Mouse (Mus musculus) naive thymus-derived CD4-positive, alpha-beta T cell, adult 2 months (primary cell): ENCODE measurements around the gene Gm20388.
A peak's percentile ranks its signal among the peaks of the same experiment; 100 is the strongest.
"Not testable (repeated sequence)": the region's sequence is repeated elsewhere in the genome, so short reads cannot be mapped to it uniquely, and the experiment has no call there.

ENCODE experiments used
- DNase-seq: peaks from one replicate; pipeline ENCODE4 v3.0.0-alpha.2; 2011; ENCODE audit warnings: low read depth

Gm20388 gene

DNA sequence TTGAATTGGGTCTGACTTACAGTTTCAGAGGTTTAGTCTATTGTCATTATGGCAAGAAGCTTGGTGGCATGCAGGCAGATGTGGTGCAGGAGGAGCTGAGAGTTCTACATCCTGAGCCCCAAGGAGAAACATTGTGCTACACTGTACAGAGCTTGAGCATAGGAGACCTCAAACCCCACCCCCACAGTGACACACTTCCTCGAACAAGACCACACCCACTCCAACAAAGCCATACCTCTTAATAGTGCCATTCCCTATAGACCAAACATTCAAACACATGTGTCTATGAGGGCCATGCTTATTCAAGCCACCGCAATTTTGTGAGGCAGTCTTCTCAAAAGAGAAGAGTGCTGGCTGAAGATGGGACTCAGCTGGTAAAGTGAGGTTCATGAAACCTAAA, 3890.9 kb downstream of the Gm20388 start:
- no peak for DNase-seq

GRCm38 (mm10) chr8:123803639-123804038, 3893.0 kb downstream of the Gm20388 start:
- DNase-seq = no peak

GRCm38 (mm10) chr8:123804586-123804985, 3893.9 kb downstream of the Gm20388 start:
- DNase-seq = no peak

GRCm38 (mm10) chr8:123805209-123805717, 3894.6 kb downstream of the Gm20388 start:
- DNase-seq = no peak

DNA sequence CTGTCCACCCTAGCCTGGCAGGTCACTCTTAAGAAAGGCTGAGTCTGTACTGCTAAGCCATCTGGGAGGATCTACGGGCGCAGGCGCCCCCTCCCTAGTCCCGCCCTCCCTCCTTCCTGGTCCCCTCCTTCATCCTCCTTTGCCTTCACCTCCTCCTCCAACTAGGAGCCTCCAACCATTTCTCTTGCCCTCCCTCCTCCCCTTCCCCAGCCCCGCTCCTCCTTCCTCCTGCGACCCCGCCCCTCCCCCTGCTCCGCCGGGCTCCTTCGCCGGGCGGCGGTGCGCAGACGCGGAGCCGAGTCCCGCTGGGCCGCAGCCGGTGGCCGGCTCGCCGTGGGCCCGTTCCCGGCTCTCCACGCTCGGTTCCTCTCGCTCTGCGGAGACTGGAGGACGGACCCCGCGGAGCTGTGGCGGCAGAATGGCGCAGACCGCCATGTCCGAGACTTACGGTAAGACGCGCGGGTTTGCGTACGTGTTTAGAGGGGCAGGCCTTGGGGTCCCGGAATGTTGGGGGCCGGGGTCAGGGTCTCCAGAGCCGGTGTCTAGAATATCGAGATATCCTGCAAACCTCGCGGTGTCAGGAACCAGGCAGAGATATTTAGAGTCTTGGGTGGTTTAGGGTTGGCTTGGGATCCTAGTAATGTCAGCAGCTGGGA, 3895.2 kb downstream of the Gm20388 start, which contains the start of gene Rab4a:
Gene Rab4a, plus strand, starts transcription at position 268 of the 656 bp plus-strand sequence.
- DNase-seq = peak; percentile 47

DNA sequence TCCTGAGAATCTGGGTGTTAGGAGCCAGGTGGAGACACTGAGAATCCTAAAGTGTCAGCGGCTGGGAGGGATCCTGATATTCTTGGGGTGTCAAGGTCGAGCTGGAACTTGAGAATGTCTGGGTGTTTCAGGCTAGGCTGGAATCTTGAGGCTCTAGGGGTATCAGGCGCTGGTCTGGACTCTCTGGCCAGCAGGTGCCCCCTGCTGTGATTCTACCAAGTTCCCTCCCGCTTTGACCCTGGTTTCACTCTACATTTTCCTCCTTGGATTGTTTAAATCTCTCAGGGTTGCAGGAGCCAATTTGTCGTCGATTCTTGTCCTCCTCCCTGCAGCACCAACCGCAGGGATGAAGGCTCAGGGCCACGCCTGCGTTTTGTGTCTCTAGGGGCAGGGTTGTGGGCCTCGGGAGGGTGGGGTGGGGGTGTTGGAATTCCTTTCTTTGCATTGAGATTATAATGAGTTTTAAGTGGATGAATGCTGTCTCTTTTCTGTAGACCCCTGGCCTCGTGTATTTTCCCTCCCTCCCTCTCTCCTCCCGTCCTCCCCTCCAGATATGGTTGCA, 3895.8 kb downstream of the Gm20388 start:
- DNase-seq = no peak

DNA sequence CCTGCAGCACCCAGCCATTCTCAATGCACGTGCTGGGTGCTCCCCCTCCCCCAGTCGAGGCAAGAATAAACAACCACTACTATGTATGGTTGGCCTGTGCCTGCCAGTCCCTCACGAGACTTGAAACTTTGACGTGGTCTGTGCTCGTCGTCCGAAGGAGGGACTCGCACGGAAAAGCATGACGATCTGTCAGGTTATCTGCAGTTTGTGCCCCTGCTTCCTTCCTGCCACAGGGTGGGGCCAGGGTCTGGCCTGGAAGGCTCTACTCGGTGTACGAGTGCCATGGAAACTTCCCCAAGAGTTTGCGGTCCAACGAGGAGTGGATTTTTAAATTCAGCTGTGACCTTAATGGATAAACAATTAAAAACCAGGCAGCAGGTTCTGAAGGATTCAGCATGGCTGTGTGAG, 3896.4 kb downstream of the Gm20388 start:
- peak; percentile 49 for DNase-seq

DNA sequence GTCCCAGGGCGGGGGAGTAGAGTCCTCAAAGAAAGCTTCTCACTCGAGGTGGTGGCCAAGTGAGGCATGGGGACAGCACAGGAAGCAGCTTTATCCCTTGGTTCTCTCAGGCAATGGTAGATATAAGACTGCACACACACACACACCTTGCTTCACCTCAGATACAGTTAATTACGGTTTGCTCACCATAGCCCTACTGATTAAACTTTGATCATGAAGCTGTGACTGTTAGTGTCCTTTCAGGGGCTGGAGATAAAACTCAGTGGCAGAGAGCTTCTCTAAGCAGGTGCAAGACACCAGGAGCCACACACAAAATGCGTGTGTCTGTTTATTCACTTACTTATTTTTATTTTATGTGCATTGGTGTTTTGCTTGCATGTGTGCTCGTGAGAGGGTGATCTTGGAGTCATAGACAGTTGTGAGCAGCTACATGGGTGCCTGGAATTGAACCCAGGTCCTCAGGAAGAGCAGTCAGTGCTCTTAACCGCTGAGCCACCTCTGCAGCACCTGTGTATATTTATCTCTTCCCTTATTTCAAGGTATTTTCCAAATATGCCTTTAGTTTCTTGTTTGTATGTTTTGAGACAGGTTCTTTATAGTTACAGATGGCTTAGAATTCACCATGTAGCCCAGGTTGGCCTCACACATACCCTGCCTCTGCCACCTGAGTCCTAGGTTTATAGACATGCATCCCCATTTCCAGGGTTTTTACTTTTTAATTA, 3897.4 kb downstream of the Gm20388 start:
- no peak for DNase-seq

GRCm38 (mm10) chr8:123808671-123809070, 3898.0 kb downstream of the Gm20388 start:
- no peak for DNase-seq

GRCm38 (mm10) chr8:123809342-123809741, 3898.7 kb downstream of the Gm20388 start:
- DNase-seq = not testable (repeated sequence)

DNA sequence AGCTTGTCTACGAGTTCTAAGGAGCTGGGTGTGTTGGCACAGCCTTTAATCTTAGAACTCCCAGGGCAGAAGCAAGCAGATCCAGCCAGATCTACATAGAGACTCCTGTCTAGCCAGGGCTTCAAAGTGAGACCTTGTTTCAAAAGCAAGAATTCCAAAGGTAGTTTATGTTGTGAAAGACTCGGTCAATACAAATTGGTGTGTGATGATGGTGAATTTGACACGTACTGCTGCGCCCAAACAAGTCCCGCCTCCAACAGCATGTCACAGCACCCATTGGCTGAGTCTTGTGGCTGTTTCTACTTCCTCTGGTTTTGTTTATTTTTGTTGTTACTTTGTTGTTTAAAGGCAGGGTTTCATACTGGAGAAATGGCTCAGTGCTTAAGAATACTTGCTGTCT, 3901.6 kb downstream of the Gm20388 start:
- no peak for DNase-seq

- DNase-seq = no peak
These were observed 3902.7 kb downstream of the Gm20388 start for GRCm38 (mm10) chr8:123813173-123813891.

GRCm38 (mm10) chr8:123813892-123814266, 3903.2 kb downstream of the Gm20388 start:
- DNase-seq = no peak

GRCm38 (mm10) chr8:123815325-123815724, 3904.7 kb downstream of the Gm20388 start:
- DNase-seq = no peak

DNA sequence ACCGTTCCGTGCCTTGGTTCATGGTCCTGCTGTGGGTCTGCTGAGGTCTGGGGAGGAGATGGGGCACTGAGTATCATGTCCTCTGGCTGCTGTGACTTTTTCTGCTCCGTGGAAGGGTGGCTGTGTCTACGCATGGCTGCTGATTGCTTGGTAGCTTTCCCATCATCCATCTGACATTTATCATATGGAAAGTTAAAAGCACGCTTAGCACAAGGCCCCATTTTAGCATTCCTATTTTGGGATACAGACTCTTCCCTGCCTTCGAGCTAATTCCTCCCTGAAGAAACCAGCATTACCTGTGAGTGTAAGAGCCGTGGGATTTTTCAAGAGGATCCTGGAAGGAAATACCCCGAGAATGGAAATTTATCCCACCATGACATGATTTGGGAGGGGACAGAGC, 3906.3 kb downstream of the Gm20388 start:
- DNase-seq = no peak

DNA sequence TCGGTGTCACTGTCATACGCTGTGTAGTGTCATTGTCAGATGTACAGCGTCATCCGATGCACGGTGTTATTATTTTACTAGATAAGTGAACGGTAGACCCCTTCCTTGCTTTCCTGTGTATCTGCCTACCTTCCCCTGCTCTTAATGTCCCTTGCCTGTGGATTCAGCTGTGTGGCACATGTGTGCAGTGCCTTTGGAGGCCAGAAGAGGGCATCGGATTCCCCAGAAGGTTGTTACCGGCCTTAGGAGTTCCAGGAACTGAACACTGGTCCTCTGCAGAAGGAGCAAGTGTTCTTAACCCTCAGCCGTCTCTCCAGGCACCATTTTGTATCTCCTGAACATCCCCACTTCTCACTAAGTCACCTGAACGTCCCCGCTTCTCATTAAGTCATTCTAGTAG, 3907.1 kb downstream of the Gm20388 start:
- DNase-seq = no peak

GRCm38 (mm10) chr8:123819683-123820610, 3909.3 kb downstream of the Gm20388 start:
- DNase-seq = no peak

- DNase-seq = no peak
These were observed 3910.1 kb downstream of the Gm20388 start for GRCm38 (mm10) chr8:123820780-123821179.

DNA sequence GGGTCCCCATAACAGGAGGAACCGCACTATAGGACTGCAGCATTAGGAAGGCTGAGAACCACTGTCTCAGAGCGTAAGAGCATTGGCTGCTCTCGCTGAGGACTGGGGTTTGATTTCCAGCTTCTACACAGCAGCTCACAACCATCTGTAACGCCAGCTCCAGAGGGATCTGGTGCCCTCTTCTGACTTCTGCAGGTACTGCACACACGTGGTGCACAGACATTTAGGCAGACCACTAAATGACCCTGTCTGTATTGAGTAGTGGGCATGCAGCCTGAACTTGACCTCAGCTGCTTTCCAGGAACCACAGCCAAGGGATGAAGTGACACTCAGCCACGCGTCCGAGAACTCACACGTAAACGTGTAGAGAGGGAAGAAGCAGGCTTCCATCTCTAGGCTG, 3912.5 kb downstream of the Gm20388 start:
- DNase-seq = no peak

DNA sequence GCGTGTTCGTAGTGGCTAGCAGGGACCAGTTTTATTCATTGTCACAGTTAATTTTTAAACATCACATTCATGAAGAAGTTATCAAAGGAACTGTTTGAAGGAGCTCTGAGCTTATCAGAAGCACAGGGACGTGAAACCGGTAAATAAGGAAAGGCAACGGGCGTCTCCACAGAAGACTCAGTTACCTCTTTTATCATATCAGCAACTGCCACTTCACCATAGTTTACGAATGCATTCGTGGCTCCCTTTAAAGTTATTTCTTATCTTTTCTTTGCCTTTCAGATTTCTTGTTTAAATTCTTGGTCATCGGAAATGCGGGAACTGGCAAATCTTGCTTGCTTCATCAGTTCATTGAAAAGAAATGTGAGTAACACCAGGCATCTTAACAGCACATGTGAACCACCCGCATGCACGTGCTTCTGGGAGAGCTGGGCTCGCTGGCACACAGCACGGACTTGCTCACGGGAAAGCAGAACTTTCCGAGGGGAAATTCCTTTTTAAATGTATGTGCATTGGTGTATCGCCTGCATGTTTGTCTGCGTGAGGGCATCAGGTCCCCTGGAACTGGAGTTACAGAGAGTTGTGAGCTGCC, 3913.0 kb downstream of the Gm20388 start:
- no peak for DNase-seq

- DNase-seq = no peak
These were observed 3915.4 kb downstream of the Gm20388 start for GRCm38 (mm10) chr8:123826001-123826400.
